Mouse (Mus musculus): Measurements from ENCODE around the gene Ccdc62.

Ccdc62 gene

GRCm38 (mm10) chr5:123930508-123930989 lies at the start of gene Ccdc62:
Ccdc62 (plus strand) TSS chr5:123930679.
- peak; percentile 96 for DNase-seq

- no peak for DNase-seq
Measured at GRCm38 (mm10) chr5:123880778-123881177, 49.7 kb upstream of the Ccdc62 start.

GRCm38 (mm10) chr5:123883891-123884290 lies 46.6 kb upstream of the Ccdc62 start:
- no peak for DNase-seq

- DNase-seq: no peak
Measured at GRCm38 (mm10) chr5:123884332-123884731, 46.1 kb upstream of the Ccdc62 start.

GRCm38 (mm10) chr5:123886365-123886764 lies 44.1 kb upstream of the Ccdc62 start:
- DNase-seq: no peak

GRCm38 (mm10) chr5:123890312-123890711 lies 40.2 kb upstream of the Ccdc62 start:
- no peak for DNase-seq

- no peak for DNase-seq
Measured at GRCm38 (mm10) chr5:123890987-123891386, 39.5 kb upstream of the Ccdc62 start.

GRCm38 (mm10) chr5:123891669-123892068 lies 38.8 kb upstream of the Ccdc62 start:
- DNase-seq: peak; percentile 49

GRCm38 (mm10) chr5:123893520-123893919 lies 37.0 kb upstream of the Ccdc62 start:
- DNase-seq: no peak

- no peak for DNase-seq
Measured at GRCm38 (mm10) chr5:123896395-123896794, 34.1 kb upstream of the Ccdc62 start.

- DNase-seq: no peak
Measured at GRCm38 (mm10) chr5:123897352-123897751, 33.1 kb upstream of the Ccdc62 start.

- DNase-seq: peak; percentile 10
Measured at GRCm38 (mm10) chr5:123904059-123904672, 26.3 kb upstream of the Ccdc62 start.

- DNase-seq: no peak
Measured at GRCm38 (mm10) chr5:123906146-123906975, 24.1 kb upstream of the Ccdc62 start.

GRCm38 (mm10) chr5:123906976-123907630 lies 23.4 kb upstream of the Ccdc62 start, which contains the start of gene Denr:
Denr (plus strand) TSS chr5:123907175.
- peak; percentile 100 for DNase-seq

GRCm38 (mm10) chr5:123907631-123907977 lies 22.9 kb upstream of the Ccdc62 start:
- DNase-seq: no peak

- no peak for DNase-seq
Measured at GRCm38 (mm10) chr5:123914852-123915251, 15.6 kb upstream of the Ccdc62 start.

GRCm38 (mm10) chr5:123922112-123922511 lies 8.4 kb upstream of the Ccdc62 start:
- DNase-seq: no peak

GRCm38 (mm10) chr5:123927118-123927517 lies 3.4 kb upstream of the Ccdc62 start, which contains the start of gene Gm43518:
Gm43518 (plus strand) TSS chr5:123927418.
- DNase-seq: no peak

- DNase-seq: no peak
Measured at GRCm38 (mm10) chr5:123931131-123931530, 652 bp downstream of the Ccdc62 start.

GRCm38 (mm10) chr5:123932927-123933326 lies 2.4 kb downstream of the Ccdc62 start:
- no peak for DNase-seq

- DNase-seq: no peak
Measured at GRCm38 (mm10) chr5:123933556-123933955, 3.1 kb downstream of the Ccdc62 start.

- no peak for DNase-seq
Measured at GRCm38 (mm10) chr5:123933957-123934591, 3.6 kb downstream of the Ccdc62 start.

- no peak for DNase-seq
Measured at GRCm38 (mm10) chr5:123935931-123936330, 5.5 kb downstream of the Ccdc62 start.

Data from lung, postnatal 14 days (tissue).